Mouse (Mus musculus): ENCODE data around the gene Rnaseh2a. TPM values are rescaled to one million over a fixed set of nuclear protein-coding genes. Genes with fewer than 3 reads are reported as not detected.

The Rnaseh2a gene
- total RNA-seq, 1 experiment from 2014 or later, result 59.7 TPM

DNA sequence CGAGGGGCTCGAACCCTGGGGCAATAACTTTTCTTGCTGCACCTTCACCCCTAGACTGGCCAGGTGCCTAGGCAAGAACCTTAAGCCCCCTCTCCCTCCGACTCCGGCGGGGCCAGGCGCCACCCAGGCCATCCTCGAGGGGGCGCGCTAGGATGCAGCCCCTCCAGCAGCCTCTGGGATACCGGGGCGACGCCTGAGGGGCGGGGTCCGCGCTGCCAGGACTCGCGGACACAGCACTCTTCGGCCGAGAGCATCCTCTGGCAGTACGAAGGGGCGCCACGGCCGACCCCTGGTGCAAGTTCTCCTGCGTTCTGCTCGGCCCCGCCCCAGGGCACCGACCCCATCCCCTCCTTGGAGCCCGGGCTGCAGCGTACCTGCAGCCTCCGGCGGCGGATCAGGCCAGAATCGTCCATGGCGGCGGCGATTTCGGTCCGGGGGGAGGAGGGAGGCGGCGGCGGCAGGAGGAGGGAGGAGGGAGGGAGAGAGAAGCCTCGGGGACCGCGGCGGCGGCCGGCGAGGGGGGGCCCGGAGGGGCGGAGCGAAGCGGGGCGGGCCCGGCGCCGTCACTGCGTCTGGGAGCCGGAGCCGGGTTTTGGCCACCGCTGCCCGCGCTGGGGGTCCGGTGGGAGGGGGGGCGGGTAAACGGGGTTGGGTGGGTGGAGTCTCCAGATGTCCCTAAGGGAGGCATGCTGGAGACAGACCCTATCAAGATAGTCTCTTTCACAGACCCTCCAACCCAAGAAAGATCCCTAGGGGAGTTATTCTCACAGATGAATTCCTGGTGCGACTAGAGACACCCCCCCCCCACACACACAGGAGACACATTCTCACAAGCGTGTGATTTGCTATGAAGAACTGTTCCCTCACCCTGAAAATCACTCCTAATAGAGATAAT lies 23.7 kb downstream of the Rnaseh2a start:
- ATAC-seq (replicated peaks in 1 of 2; ENCODE audit: insufficient read depth in 1 of 2, low FRiP score in 2 of 2, low TSS enrichment in 1 of 2, low read depth in 1 of 2, poor library complexity in 2 of 2, severe bottlenecking in 2 of 2), result no peak

DNA sequence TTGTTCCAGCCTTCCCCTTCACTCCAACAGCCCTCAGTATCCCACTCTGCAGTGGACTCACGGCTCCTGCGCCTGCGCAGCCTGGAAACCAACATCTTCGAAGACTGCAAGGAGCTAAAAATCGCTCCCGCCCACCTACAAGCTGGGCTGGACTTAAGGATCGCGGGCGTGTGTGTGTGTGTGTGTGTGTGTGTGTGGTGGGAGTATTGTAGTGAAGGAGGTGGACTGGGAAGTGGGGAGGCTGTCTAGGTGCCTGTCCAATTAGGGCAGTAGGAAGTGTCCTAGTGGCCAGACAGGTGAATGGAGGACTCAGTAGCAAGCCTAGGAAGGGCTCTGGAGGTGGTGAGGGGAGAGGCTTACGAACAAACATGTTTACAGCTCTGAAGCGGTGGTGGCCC lies 24.3 kb downstream of the Rnaseh2a start:
- no peak for ATAC-seq (replicated peaks in 1 of 2; ENCODE audit: insufficient read depth in 1 of 2, low FRiP score in 2 of 2, low TSS enrichment in 1 of 2, low read depth in 1 of 2, poor library complexity in 2 of 2, severe bottlenecking in 2 of 2)

DNA sequence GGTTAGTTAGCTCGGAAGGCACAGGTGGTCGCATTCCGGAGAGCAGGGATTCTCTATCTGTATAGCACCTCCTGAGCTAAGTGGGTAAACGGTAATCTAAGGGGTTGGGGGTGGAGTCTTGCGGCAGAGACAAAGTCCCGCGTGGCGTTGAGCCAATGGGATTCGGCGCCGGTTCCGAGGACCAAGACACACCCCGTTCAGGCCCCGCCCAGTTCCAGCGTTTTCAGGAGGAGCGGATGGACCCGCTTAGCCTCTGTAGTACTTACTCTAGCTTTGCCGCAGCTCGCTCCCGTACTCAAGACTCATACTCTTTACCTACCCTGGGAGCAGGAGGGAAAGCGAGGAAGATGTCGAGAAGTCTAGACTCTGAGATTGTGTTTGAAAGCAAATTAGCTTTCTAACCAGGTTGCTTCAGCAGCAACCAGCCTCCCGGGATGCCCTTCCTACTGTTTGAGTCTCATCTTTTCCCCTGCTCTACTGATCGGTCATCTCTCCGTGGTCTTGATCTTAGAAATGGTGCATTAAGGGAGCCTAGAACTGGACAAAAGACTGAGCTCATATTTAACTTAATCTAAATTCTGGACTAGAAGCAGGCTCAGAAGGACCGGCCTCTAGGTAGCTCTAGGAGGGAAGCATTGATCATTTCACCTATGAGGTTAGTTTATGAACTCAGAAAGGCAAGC lies 24.9 kb downstream of the Rnaseh2a start:
- peak; percentile 37 to 45; a peak in 2 of 4 replicates for ATAC-seq (replicated peaks in 1 of 2; ENCODE audit: insufficient read depth in 1 of 2, low FRiP score in 2 of 2, low TSS enrichment in 1 of 2, low read depth in 1 of 2, poor library complexity in 2 of 2, severe bottlenecking in 2 of 2)

DNA sequence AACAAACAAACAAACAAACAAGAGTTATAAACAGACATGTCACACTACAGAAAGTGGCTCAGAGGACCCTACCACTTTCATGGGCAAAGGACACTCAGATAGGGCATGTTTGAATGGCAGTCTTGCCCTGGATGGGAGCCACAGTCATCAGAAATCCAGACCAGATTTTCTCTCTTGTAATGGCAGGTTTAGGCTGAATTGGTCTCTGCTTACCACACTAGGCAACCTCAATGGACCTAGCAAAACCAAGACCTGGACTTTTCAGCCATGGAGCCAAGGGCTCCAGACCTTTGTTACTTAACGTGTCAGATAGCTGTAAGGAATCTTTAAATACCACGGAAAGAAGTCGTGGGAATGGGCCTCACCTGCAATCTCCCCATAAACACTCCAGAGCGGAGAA lies 25.9 kb downstream of the Rnaseh2a start:
- ATAC-seq (replicated peaks in 1 of 2; ENCODE audit: insufficient read depth in 1 of 2, low FRiP score in 2 of 2, low TSS enrichment in 1 of 2, low read depth in 1 of 2, poor library complexity in 2 of 2, severe bottlenecking in 2 of 2), result no peak

DNA sequence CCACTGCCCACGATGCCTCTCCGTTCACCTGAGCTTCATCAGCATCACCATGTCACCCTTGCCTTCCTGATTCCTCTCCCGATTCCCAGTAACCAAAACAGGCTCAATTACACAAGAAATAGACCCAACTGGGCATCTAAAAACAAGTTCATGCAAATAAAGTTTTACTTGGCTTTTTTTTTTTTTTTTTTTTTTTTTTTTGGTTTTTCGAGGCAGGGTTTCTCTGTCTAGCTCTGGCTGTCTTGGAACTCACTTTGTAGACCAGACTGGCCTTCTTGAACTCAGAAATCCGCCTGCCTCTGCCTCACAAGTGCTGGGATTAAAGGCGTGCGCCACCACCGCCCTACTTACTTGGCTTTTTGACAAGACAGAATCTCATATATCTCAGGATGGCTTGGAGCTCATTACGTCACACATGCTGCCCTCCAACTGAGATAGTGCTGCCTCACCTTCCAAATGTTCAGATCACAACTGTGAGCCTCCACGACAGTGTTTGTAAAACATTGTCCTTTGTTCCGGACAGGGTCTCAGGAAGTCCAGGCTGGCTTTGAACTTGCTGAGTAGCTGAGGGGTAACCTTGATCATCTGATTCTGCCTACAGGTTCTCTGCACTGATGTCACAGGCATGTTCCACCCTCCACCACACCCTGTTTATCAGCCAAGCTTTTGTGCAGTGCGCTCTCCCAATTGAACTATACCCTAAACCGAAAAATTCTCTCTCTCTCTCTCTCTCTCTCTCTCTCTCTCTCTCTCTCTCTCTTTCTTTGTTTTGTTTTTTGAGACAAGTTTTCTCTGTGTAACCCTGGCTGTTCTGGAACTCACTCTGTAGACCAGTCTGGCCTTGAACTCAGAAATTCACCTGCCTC lies 31.7 kb downstream of the Rnaseh2a start:
- ATAC-seq (replicated peaks in 1 of 2; ENCODE audit: insufficient read depth in 1 of 2, low FRiP score in 2 of 2, low TSS enrichment in 1 of 2, low read depth in 1 of 2, poor library complexity in 2 of 2, severe bottlenecking in 2 of 2), result no peak

DNA sequence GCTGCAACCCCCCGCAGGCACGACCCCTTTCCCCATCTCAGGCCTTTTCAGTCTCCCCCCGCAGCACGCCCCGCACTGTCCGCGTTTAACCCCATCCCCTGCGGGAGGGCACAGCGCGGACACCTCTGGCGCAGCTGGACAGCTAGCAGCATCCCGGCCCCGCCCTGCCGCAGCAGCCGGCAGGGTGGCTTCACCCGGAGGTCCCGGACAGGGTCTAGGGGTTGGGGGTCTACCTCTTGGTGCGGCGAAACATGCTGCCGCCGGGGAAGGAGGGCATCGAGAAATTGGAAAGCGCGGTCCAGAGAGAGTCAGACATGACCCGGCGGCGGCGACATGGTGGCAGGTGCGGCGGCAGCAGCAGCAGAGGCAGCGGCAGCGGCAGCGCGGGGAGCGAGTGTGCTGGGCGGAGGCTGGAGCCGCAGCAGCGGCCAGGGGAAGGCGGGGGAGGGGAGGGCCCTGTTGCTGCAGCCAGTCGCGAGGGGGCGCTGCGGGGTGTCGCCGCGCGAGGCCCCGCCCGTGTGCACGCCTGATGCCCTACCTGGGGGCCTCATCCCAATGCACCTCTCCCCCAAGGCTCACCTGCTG lies 32.5 kb downstream of the Rnaseh2a start, which contains the start of gene Mast1:
TSS of gene Mast1 (minus strand) at position 398 of the 585 bp plus-strand sequence.
- peak; percentile 72 to 74 for ATAC-seq (replicated peaks in 1 of 2; ENCODE audit: insufficient read depth in 1 of 2, low FRiP score in 2 of 2, low TSS enrichment in 1 of 2, low read depth in 1 of 2, poor library complexity in 2 of 2, severe bottlenecking in 2 of 2)

DNA sequence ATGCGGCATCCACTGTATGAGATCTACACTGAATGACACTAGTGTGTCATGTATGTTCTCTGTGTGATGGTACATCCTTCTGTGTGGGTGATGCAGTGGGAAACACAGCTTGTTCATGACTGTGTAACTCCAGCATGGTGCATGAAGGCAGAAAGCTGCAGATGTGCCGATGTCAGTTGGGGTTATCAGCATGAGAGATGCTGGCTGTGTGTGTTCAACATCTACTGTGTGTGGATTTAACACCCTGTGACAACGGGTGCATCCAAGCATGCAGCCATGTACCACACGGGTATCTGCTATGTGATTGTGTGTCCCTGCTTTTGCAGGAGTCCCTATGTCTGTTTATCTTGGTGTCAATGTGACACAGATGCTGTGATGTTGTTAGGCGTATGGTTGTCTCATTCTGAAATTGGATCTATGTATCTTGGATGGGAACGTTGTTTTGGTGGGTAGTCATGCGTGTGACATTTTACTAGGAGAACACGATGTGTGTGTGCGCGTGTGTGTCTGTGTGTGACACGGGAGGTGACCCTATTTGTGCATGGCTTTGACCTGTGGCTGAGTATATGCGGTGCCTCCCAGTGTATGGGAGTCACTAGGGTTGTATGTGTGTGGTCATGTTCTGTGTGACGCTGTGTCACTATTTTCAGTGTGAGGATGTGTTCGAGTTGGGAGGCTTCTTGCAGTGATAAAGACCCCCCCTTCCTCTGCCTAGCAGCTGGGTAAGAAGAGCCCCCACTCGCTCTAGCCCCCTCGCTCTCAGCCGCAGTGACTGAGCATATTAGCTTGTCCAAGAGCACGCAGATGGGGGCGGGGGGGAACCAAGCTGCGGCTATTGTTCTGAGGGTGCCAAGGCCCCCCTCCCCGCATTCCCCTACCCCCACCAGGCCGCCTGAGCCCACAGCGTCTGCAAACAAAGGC lies 33.3 kb downstream of the Rnaseh2a start:
- no peak for ATAC-seq (replicated peaks in 1 of 2; ENCODE audit: insufficient read depth in 1 of 2, low FRiP score in 2 of 2, low TSS enrichment in 1 of 2, low read depth in 1 of 2, poor library complexity in 2 of 2, severe bottlenecking in 2 of 2)

DNA sequence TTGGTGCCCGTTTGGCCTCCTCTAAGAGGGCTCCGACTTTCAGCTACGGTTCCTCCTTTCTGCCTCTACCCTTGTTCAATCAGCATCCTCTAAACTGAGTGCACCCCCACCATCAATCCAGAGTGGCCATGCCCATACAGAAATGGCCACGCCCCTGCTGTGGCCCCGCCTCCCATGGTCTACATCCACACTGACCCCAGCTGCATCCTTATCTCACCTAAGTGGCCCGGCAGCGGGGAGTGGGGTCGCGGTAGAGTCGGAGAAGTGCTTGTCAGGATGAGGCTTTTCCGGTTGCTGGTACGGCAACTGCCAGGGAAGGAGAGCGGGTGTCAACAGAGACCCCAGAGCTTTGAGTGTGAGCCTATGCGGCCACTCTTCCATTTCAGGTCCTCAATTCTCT lies 34.1 kb downstream of the Rnaseh2a start:
- ATAC-seq (replicated peaks in 1 of 2; ENCODE audit: insufficient read depth in 1 of 2, low FRiP score in 2 of 2, low TSS enrichment in 1 of 2, low read depth in 1 of 2, poor library complexity in 2 of 2, severe bottlenecking in 2 of 2), result 0 out of 4 replicates have a peak, but pooled peaks of 1 of the 2 experiments have one; percentile 6

DNA sequence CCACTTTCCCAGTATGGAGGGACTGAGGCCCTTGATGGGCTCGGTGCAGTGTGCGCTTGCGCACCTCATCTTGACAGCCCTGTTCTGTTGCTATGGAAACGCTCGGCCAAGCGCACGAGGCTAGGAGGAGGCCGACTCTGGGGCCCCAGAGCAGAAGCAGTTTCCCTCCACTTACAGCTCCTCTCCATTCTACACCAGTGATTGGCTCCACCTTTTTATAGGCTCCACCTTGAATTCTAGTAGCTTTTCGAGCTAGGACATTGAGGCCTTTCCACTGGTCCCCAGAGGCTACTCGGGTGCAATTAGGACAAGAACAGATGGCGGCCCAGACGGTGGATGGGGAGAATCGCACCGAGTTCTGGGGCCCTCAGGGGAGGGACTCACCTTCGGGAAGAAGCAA lies 34.7 kb downstream of the Rnaseh2a start:
- ATAC-seq (replicated peaks in 1 of 2; ENCODE audit: insufficient read depth in 1 of 2, low FRiP score in 2 of 2, low TSS enrichment in 1 of 2, low read depth in 1 of 2, poor library complexity in 2 of 2, severe bottlenecking in 2 of 2), result no peak

DNA sequence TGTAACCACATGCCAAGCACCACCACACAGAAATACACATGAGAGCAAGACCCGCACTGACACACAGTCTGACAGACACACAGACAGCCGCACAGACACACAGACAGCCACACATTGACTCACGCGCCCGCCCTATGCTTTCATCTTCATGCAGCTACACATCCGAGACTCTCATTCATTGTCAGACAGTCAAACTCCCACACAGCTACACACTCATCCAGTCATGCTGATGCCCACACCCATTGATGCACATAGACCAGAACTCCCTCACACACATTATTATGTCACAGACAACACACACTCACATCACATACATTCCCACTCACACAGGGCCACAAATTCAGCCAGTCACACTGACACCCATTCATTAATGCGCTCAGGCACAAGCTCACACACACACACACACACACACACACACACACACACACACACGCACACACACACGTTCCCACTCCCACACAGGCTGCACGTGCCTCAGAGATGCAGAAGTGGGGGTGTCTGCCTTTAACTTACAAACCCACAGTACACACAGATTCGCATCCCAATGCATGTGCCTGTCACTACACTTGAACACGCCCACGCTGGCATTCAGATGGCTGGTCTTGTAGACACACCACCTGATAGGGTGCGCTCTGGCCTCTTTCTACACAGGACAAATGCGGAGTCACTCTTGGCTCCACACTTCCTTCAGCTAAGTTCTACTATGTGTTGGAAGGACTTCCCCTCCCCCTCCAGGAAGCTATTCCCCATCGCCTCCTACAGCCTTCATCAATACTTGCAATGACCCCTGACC lies 35.6 kb downstream of the Rnaseh2a start:
- ATAC-seq (replicated peaks in 1 of 2; ENCODE audit: insufficient read depth in 1 of 2, low FRiP score in 2 of 2, low TSS enrichment in 1 of 2, low read depth in 1 of 2, poor library complexity in 2 of 2, severe bottlenecking in 2 of 2), result no peak

DNA sequence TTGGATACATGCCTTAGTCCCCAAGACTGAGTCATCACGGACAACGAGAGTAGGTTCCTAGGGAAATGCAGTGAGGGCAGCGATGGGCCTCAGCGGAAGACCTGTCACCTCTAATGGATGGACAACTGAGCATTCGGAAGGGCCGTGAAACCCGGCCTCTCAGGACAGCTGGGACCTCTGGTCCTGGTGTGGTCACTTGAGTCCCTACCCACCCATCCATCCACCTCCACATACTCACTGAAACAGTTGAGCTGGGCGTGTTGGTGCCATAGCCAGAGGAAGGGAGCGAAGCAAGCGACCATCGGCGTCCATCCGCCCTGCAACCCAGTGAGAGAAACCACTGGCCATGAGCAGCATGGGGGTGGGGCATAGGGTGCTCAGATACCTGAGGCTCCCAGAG lies 39.0 kb downstream of the Rnaseh2a start:
- no peak for ATAC-seq (replicated peaks in 1 of 2; ENCODE audit: insufficient read depth in 1 of 2, low FRiP score in 2 of 2, low TSS enrichment in 1 of 2, low read depth in 1 of 2, poor library complexity in 2 of 2, severe bottlenecking in 2 of 2)

DNA sequence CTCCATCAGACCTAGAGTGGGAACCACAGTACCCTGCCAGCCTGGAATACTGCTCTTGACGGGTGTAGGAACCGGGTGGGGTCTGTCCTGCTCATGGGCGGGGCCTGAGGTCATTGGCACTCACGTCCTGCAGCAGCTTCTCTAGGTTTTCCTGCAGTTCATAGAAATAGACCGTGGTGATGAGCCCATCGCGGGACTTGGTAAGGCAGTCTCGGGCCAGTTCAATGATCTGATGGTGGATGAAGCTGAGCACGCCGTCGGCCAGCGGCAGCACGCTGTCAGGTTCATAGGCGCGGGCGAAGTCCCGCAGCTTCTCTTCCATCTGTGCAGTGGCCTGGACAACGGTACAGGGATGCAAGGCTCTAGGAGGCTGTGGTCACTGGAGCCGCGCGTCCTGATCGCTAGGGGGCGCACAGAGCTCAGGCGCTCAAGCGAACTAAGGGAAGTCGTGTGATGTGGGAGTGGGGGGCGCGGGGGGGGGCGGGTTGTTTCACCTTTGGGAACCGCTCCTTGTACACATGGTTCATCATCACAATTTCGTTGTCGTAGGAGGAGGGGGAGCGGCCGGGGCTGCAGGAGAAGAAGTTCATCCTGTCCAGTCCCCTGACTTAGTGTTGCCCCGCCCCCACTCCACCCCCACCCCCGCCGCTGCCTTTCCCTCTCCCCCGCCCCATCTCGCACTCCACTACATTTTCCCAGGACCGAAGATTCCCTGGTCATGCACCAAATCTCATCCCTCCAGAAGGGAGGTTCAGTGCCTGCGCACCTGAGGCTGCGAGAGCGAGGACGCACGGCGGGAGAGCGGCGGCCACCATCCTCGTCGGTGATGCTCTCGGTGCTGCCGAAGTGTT lies 40.9 kb downstream of the Rnaseh2a start:
- ATAC-seq (replicated peaks in 1 of 2; ENCODE audit: insufficient read depth in 1 of 2, low FRiP score in 2 of 2, low TSS enrichment in 1 of 2, low read depth in 1 of 2, poor library complexity in 2 of 2, severe bottlenecking in 2 of 2), result peak; percentile 69 to 77; a peak in 3 of 4 replicates

DNA sequence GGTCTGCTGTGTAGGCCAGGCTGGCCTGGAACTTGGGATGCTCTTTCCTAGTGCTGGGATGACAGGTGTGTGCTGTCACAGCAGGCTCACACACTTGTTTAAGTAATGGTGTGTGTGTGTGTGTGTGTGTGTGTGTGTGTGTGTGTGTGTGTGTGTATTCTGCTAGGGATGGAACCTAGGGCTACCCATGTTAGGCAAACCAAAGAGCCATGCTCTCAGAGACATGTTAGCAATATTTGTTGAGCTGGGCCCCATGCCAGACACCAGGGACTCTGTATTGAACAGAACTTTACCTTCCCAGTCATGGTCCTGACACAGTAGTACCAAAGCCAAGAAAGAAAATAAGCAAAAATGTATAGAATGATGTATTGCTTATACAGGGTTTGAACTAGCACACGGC lies 42.1 kb downstream of the Rnaseh2a start:
- ATAC-seq (replicated peaks in 1 of 2; ENCODE audit: insufficient read depth in 1 of 2, low FRiP score in 2 of 2, low TSS enrichment in 1 of 2, low read depth in 1 of 2, poor library complexity in 2 of 2, severe bottlenecking in 2 of 2), result no peak

DNA sequence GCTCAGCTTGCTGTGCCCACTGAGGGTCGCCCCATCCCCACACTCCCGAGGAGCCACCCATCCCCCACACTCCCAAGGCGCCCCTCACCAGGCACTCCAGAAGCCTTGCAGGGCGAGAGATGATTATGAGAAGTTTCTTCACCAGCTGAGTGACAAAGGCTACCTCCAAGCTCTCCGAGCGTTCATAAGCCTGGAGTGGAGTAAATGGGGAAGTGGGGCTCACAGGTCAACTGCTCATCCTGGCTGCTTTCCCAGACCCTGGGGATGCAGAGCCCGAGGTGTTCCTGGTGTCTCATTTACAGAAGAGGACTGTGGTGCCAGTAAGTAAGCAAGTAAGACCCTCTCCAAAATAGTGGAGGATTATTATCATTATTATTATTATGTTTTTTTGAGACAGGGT lies 44.0 kb downstream of the Rnaseh2a start:
- ATAC-seq (replicated peaks in 1 of 2; ENCODE audit: insufficient read depth in 1 of 2, low FRiP score in 2 of 2, low TSS enrichment in 1 of 2, low read depth in 1 of 2, poor library complexity in 2 of 2, severe bottlenecking in 2 of 2), result peak; percentile 44 to 50; a peak in 2 of 4 replicates

DNA sequence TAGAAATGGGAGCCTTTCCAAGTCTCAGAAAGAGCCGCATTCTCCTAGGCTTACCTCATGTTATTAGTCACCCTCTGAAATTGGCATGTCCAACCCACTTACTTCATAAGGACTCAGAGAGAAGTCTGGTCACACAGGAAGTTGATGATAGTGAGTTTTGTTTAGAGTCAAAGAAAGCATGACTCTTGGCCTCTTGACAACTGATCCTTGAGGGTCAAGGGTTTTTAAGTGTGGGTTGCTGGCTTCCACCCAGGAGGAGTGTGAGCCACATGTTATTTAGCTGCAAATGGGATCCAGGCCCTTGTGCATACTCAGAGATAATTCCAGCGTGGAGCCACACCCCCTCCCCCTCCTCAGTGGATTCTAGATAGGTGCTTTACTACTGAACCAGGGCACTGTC lies 48.0 kb downstream of the Rnaseh2a start:
- ATAC-seq (replicated peaks in 1 of 2; ENCODE audit: insufficient read depth in 1 of 2, low FRiP score in 2 of 2, low TSS enrichment in 1 of 2, low read depth in 1 of 2, poor library complexity in 2 of 2, severe bottlenecking in 2 of 2), result no peak

Data from hematopoietic stem cell, adult 5-6 weeks (primary cell).